Mouse (Mus musculus) frontal cortex, postnatal 10 days (tissue): ENCODE measurements around the gene Cd248.

Experiments used
- DNase-seq, 2 experiments: peaks; one replicate each; pipeline ENCODE4 v3.0.0; 2022; ENCODE audit warnings: low spot score in 2 of 2, mixed read lengths in 1 of 2

Cd248 gene

GRCm38 (mm10) chr19:5067867-5068569 is at the start of gene Cd248:
Cd248 (plus strand) TSS chr19:5068078.
- DNase-seq = no peak

- no peak for DNase-seq
Measured at GRCm38 (mm10) chr19:5018191-5018590, 49.7 kb upstream of the Cd248 start.

DNA sequence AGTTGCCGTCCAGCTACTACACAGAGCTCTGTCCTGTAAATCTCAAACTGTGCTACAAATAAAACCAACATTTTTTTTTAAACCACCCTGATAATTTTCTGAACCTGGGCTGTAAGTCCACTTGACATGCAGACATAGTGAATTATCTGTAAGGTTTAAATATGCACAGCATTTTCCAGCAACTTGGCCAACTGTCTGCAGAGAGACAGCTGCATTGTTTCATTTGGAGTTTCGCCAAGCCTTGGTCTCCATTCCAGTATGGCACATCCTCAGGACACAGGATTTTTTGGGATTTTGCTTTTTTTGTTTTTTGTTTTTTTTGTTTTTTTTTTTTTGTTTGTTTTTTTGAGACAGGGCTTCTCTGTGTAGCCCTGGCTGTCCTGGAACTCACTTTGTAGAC is 46.5 kb upstream of the Cd248 start:
- no peak for DNase-seq

DNA sequence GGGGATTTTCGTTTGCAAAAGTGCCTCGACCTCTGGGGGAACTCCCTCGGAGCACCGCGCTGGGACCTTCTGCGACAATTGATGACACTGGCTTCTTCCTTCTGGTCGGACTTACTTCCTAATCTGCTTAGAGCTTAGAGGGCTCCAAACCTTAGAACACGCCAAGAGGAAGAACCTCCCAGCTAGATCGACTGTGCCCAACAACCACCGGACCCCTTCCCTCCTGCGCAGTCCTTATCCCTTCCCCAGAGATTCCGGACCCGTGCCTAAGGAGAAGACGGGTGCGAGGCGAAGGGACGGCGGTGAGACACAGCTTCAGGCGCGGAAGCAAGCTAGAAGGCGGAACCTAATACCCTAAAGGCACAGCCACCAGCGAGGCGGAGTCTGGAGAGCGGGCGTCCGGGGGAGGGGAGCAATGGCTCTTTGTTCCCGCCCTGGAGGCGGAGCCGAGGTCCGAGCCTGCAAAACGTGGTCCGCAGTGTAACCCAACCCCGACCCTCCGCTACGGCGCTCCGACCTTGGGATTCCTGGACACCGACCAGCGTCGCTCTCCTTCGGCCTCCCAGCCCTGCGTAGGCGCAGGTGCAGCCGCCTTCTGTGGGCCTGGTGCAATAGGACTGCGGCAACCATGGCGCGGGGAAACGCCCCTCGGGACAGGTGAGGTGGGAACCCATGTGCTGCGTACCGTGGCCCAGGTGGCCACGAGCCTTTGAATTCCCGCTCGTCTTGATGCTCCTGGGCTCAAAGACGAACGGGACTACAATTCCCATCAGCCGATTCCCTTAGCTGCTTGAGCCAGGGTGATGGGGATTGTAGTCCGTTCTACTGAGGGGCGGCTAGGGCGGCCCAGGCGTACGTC is 44.0 kb upstream of the Cd248 start, which contains the start of gene Slc29a2:
Slc29a2 (plus strand) TSS at position 240 of the 859 bp plus-strand sequence.
- peak; percentile 78 to 88 for DNase-seq

GRCm38 (mm10) chr19:5026111-5026510 is 41.8 kb upstream of the Cd248 start:
- DNase-seq = no peak

DNA sequence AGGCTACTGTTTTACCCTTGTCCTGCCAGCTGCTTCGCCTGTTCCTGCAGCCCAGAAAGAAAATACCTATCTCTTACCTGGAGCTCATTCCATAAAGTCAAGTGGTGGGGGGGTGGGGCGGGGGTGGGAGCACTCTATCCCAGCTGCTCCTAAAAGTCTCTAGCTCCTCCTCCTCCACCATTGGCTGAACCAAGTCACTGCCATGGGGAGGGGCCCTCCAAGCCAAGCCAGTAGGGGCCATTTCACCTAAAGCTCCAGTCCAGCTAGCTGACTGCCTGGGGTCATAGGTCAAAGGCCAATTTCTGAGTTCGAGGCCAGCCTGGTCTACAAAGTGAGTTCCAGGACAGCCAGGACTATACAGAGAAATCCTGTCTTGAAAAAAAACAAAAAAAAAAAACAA is 35.2 kb upstream of the Cd248 start:
- DNase-seq = no peak

DNA sequence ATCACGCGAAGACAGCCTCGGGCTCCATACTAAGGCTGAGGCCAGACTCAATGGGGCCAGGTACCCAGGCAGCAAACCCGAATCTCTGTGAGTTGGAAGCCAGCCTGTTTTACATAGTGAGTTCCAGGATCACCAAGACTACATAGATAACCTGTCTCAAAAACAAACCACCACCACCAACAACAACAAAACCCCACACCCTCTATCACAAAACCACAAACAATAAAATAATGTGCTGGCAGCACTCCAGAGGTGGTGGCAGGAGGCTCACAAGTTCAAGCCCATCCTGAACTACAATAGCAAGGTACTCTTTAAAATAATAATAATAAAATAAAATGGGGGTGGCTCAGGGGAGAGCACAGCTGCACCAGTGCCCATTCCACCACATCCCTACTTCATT is 31.3 kb upstream of the Cd248 start:
- DNase-seq = no peak

DNA sequence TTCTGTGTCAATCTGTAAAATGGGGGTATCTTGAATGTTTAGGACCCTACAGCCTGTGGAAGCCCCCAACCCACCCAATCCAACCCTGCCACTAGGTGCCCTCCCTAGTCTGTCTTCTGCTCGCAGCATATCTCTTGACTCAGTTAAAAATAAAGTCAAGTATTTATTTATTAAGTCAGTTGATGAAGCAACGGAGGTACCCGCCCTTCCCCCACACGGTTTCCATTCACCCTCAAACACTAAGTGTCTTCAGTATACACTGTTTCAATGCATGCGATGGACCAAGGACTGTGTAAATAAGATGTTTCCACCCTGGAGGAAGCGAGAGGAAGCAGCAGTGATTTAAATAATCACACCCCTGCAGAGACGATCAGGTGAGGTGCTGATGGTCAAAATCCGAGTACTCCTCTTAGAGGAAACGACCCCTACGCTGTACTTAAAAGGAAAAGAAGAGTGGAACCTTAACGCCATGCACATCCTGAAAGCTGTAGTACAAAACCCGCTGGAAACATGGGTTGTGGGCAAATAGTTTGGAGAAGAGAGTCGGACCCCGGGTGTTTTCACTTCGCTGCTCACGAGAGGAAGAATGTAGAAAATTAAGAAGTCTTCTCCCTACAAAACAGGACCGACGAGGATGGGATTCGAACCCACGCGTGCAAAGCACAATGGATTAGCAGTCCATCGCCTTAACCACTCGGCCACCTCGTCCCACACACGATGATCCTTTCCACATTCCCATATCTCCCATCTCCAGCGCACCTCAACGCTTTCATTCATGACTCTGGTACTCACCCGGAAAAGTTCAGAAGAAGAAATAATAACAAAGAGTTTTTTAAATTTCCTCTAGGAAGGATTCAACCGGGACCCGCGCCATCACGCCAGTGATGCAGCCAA is 30.0 kb upstream of the Cd248 start:
- peak; percentile 55 to 79 for DNase-seq

DNA sequence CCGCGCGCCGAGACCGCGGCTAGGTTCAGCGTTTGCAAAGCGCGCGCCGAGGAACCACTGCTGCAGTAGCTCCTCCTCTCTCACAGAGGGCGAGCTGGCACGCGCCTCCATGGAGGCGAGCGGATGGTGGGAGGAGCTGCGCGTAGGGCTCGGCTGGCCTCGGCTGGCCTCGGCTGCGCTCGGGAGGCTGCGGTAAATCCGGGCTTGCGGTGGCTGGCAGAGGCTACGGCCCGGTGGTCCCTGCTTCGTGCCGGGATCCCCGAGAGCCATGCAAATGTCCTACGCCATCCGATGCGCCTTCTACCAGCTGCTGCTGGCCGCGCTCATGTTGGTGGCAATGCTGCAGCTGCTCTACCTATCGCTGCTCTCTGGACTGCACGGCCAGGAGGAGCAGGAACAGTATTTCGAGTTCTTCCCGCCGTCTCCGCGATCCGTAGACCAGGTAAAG is 29.1 kb upstream of the Cd248 start, which contains the start of the genes B4gat1 and AC124502.3:
B4gat1 (plus strand) TSS at position 118 of the 448 bp plus-strand sequence.
AC124502.3 (plus strand) TSS at position 183 of the 448 bp plus-strand sequence.
- peak; percentile 86 to 90 for DNase-seq

DNA sequence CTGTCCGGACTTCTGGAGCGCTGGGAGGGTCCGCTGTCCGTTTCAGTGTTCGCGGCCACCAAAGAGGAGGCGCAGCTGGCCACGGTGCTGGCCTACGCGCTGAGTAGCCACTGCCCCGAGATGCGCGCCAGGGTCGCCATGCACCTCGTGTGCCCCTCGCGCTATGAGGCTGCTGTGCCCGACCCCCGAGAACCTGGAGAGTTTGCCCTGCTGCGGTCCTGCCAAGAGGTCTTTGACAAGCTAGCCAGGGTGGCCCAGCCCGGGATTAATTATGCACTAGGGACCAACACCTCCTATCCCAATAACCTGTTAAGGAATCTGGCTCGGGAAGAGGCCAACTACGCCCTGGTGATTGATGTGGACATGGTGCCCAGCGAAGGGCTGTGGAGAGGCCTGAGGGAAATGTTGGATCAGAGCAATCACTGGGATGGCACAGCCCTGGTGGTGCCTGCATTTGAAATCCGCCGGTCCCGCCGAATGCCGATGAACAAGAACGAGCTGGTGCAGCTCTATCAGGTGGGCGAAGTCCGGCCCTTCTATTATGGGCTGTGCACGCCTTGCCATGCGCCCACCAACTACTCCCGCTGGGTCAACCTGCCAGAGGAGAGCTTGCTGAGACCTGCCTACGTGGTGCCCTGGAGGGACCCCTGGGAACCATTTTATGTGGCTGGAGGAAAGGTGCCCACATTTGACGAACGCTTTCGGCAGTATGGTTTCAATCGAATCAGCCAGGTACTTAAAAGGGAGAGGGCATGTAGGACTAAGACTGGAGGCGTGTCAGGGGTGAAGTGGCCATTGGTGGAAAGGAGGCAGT is 28.4 kb upstream of the Cd248 start:
- DNase-seq = no peak

GRCm38 (mm10) chr19:5040862-5041523 is 26.9 kb upstream of the Cd248 start, which contains the start of gene Brms1:
Brms1 (plus strand) TSS chr19:5041354.
- DNase-seq = peak; percentile 86 to 92

- DNase-seq = no peak
Measured at GRCm38 (mm10) chr19:5041588-5041987, 26.3 kb upstream of the Cd248 start.

- no peak for DNase-seq
Measured at GRCm38 (mm10) chr19:5045531-5045930, 22.3 kb upstream of the Cd248 start.

DNA sequence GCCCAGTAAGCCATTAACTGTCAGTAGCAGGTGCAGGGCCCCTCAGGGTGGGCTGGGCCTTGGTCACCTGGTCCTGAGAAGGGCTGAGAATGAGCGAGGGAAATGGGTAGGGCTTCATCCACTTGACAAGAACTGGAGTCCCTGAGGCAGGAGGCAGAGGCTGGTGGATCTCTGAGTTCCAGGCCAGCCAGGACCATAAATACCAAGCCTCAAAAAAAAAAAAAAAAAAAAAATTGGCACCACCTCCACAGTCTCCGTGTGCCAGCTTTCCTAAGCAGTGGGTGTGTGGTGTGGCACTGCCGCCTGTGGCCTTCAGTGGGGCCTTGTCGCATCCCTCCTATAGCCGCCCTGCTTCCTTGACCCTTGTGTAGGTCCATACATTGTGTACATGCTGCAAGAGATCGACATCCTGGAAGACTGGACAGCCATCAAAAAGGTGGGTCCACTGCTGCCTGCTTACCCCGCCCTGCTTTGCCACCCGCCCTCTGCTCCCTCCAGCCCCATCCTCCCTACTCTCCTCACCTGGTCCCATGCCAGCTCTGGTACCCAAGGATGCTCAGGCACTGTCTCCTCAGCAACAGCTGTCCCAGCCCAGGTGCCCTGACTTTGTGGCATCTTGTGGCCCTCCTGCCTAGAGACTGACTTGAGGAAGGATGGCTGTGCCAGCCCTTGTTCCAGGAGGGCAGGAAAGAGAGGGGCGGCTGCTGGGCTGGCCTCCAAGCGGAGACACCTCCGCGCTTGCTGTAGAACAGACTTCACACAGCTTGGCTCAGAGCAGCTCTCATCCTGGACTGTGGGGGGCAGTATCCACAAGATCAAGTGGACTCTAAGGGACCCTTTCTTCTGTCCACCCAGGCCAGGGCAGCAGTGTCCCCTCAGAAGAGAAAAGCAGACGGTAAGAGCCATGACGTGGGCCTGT is 19.5 kb upstream of the Cd248 start:
- no peak for DNase-seq

GRCm38 (mm10) chr19:5049325-5049724 is 18.6 kb upstream of the Cd248 start:
- DNase-seq = no peak

GRCm38 (mm10) chr19:5050047-5050905 is 17.6 kb upstream of the Cd248 start, which contains the start of gene Rin1:
Rin1 (plus strand) TSS chr19:5050481.
- DNase-seq = peak; percentile 54 to 78

- DNase-seq = peak in 1 of 2 experiments; percentile 23
Measured at GRCm38 (mm10) chr19:5051031-5051430, 16.8 kb upstream of the Cd248 start.

DNA sequence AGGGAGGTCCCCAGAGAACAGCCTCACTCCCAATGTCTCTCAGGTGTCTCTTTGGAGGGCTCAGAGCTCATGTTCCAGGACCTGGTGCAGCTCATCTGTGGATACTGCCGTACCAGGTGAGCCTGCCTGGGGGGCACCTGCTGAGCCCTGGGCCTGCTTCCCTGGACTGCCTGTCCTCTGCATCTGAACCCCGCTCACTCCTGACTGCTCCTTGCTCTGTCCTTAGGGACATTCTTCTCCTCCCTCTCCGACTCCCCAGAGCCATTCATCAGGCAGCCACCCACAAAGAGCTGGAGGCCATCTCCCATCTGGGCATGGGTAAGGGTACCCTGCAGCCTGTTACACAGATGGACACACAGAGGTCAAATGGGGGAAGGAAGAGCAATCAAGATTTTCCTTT is 16.4 kb upstream of the Cd248 start:
- peak in 1 of 2 experiments; percentile 6 for DNase-seq
